Mouse (Mus musculus) C2C12 (cell line): ENCODE data around the gene Tmem100.

ENCODE experiments used
- CEBPB ChIP-seq: IDR thresholded peaks from one replicate; pipeline ENCODE4 v1.6.1; 2011; ENCODE audit warnings: low read depth, mild to moderate bottlenecking, control low read depth, moderate library complexity
- CTCF ChIP-seq: IDR thresholded peaks from one replicate; pipeline ENCODE4 v1.5.1; 2011; ENCODE audit not compliant: control insufficient read depth, insufficient read depth, insufficient read length
- MYOD1 ChIP-seq: IDR thresholded peaks from one replicate; pipeline ENCODE4 v1.6.1; 2011; ENCODE audit warnings: low read depth; ENCODE audit not compliant: control insufficient read depth, insufficient read length
- MYOG ChIP-seq: IDR thresholded peaks from one replicate; pipeline ENCODE4 v1.6.1; 2011; ENCODE audit not compliant: control insufficient read depth, insufficient read length; ENCODE audit errors: extremely low read depth
- USF1 ChIP-seq: IDR thresholded peaks from one replicate; pipeline ENCODE4 v1.6.1; 2011; ENCODE audit warnings: low read depth, mild to moderate bottlenecking, control low read depth, moderate library complexity

GRCm38 (mm10) chr11:89984436-89984835 is 45.7 kb upstream of the Tmem100 start:
- TF ChIP-seq CTCF (no peak), USF1 (no peak), MYOG (no peak), CEBPB (no peak), MYOD1 (no peak)
